Mouse (Mus musculus) E14TG2a.4 (cell line): Measurements from ENCODE around the gene Necap2.

ENCODE experiments used
- H3K27me3 ChIP-seq: 2 replicates; pipeline ENCODE4 v1.6.1; 2014; ENCODE audit warnings: low read length, control low read depth; ENCODE audit not compliant: insufficient read depth
- H3K36me3 ChIP-seq: 2 replicates; pipeline ENCODE4 v1.6.1; 2014; ENCODE audit warnings: low read length, control low read depth; ENCODE audit not compliant: insufficient read depth
- H3K4me1 ChIP-seq: replicated peaks from 2 replicates; pipeline ENCODE4 v1.6.1; 2014; ENCODE audit warnings: low read depth, low read length, control low read depth
- H3K4me3 ChIP-seq: replicated peaks from 2 replicates; pipeline ENCODE4 v1.5.1; 2014; ENCODE audit warnings: mild to moderate bottlenecking, low read length
- H3K9me3 ChIP-seq: 2 replicates; pipeline ENCODE4 v1.6.1; 2014; ENCODE audit warnings: low read length, control low read depth
- CTCF ChIP-seq: conservative IDR thresholded peaks from 2 replicates; pipeline ENCODE4 v1.5.1; 2014; ENCODE audit warnings: low read length
- NANOG ChIP-seq: IDR thresholded peaks from 2 replicates; pipeline ENCODE4 v1.6.1; 2014; ENCODE audit warnings: borderline replicate concordance, low read length, mixed read lengths

Gene Necap2

DNA sequence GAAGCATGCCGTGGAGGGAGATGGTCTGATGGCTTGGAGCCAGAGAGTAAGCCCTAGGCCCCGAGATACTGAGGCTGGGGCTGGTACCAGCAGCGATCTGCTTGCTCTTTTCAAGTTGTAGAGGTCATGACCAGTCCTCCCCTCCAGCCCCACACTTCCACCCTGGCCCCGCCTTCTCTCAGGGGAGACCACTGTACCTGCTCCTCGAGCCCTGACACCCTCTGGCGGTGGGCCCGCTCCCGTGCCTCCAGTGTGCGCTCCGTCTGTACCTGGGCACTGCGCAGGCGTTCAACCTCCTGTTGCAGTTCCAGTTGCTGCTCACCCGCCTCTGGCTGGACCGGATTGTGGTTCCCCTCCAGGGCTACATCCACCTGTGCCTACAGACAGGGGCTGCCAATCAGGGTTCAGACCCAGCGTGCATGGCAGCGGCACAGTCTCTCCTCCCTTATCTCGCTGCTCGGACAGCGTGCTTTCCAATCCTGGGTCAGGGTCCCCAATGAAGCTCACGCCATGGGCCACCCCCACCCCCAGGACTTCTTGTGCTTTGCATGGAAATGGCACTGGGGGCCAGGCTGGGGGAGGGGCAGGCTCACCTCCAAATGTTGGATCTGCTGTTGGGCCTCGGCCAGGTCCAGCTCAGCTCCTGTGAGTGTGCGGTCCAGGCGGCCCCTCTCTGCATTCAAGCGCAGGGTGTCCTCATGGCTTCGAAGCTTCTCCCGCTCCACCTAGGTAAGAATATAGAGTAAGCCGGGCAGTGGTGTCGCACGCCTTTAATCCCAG lies 60.3 kb downstream of the Necap2 start:
- 0 out of 2 replicates have a peak, but pooled peaks have one; percentile 3 for TF ChIP-seq CTCF
- no peak for TF ChIP-seq NANOG
- Histone ChIP-seq H3K9me3 (no peaks in the 10 kb centered on the region), H3K4me3 (peak overlapping the region; percentile 53), H3K4me1 (peaks cover 72% of the 10 kb centered on the region), H3K36me3 (peaks cover 38% of the 10 kb centered on the region), H3K27me3 (no peaks in the 10 kb centered on the region)
